Mouse (Mus musculus) stomach, adult 2 months (tissue): ENCODE measurements around the gene Olfr618. TPM values are rescaled to one million over a fixed set of nuclear protein-coding genes. Genes with fewer than 3 reads are reported as not detected.

Experiments
- polyA plus RNA-seq: library from polyadenylated mRNA; depleted of rRNA; stranded (reverse); fragments of >200 nt; gene quantifications from 2 replicates; pipeline ENCODE4 v1.2.3, GENCODE M21; 2012; rRNA removed

Olfr618 gene
- not detected in 2 replicates for polyA plus RNA-seq

GRCm38 (mm10) chr7:103589803-103590202 lies at the start of gene Olfr618:
Gene Olfr618, plus strand, starts transcription at chr7:103590103.

GRCm38 (mm10) chr7:103542617-103543016 lies 47.3 kb upstream of the Olfr618 start, which contains the start of gene Olfr612:
Gene Olfr612, minus strand, starts transcription at chr7:103542717.

GRCm38 (mm10) chr7:103547774-103548173 lies 42.1 kb upstream of the Olfr618 start, which contains the start of gene Olfr613:
Gene Olfr613, plus strand, starts transcription at chr7:103548074.

GRCm38 (mm10) chr7:103555779-103556178 lies 34.1 kb upstream of the Olfr618 start, which contains the start of gene Olfr615:
Gene Olfr615, plus strand, starts transcription at chr7:103556079.

GRCm38 (mm10) chr7:103569043-103569442 lies 20.9 kb upstream of the Olfr618 start, which contains the start of gene Olfr616:
Gene Olfr616, minus strand, starts transcription at chr7:103569143.

GRCm38 (mm10) chr7:103572761-103573160 lies 17.1 kb upstream of the Olfr618 start, which contains the start of gene Olfr617:
Gene Olfr617, plus strand, starts transcription at chr7:103573061.

GRCm38 (mm10) chr7:103600275-103600674 lies 10.4 kb downstream of the Olfr618 start, which contains the start of gene Olfr619:
Gene Olfr619, plus strand, starts transcription at chr7:103600575.

GRCm38 (mm10) chr7:103612434-103612833 lies 22.5 kb downstream of the Olfr618 start, which contains the start of gene Olfr620:
Gene Olfr620, minus strand, starts transcription at chr7:103612534.

GRCm38 (mm10) chr7:103642602-103643001 lies 52.7 kb downstream of the Olfr618 start, which contains the start of gene Olfr622:
Gene Olfr622, minus strand, starts transcription at chr7:103642702.

Other genes with a start within 250 kb of the Olfr618 start
- not detected in 2 replicates for gene Olfr600, start 240.4 kb upstream of the Olfr618 start, polyA plus RNA-seq
- gene Olfr601, start 227.4 kb upstream of the Olfr618 start, polyA plus RNA-seq: not detected in 2 replicates
- gene Olfr603, start 203.9 kb upstream of the Olfr618 start, polyA plus RNA-seq: not detected in 2 replicates
- not detected in 2 replicates for gene Usp17lc, start 175.0 kb upstream of the Olfr618 start, polyA plus RNA-seq
- gene Olfr605, start 144.7 kb upstream of the Olfr618 start, polyA plus RNA-seq: not detected in 2 replicates
- not detected in 2 replicates for gene Olfr606, start 141.1 kb upstream of the Olfr618 start, polyA plus RNA-seq
- gene Olfr607, start 126.0 kb upstream of the Olfr618 start, polyA plus RNA-seq: not detected in 2 replicates
- not detected in 2 replicates for gene Olfr608, start 120.2 kb upstream of the Olfr618 start, polyA plus RNA-seq
- not detected in 2 replicates for gene Olfr609, start 92.0 kb upstream of the Olfr618 start, polyA plus RNA-seq
- not detected in 2 replicates for gene Olfr610, start 78.0 kb upstream of the Olfr618 start, polyA plus RNA-seq
- gene Olfr611, start 69.3 kb upstream of the Olfr618 start, polyA plus RNA-seq: not detected in 2 replicates
- gene Olfr612, start 47.4 kb upstream of the Olfr618 start, polyA plus RNA-seq: not detected in 2 replicates
- not detected in 2 replicates for gene Olfr613, start 42.0 kb upstream of the Olfr618 start, polyA plus RNA-seq
- not detected in 2 replicates for gene Olfr615, start 34.0 kb upstream of the Olfr618 start, polyA plus RNA-seq
- gene Olfr616, start 21.0 kb upstream of the Olfr618 start, polyA plus RNA-seq: not detected in 2 replicates
- gene Olfr617, start 17.0 kb upstream of the Olfr618 start, polyA plus RNA-seq: not detected in 2 replicates
- gene Olfr619, start 10.5 kb downstream of the Olfr618 start, polyA plus RNA-seq: not detected in 2 replicates
- gene Olfr620, start 22.4 kb downstream of the Olfr618 start, polyA plus RNA-seq: not detected in 2 replicates
- not detected in 2 replicates for gene Olfr622, start 52.6 kb downstream of the Olfr618 start, polyA plus RNA-seq
- not detected in 2 replicates for gene Olfr623, start 73.6 kb downstream of the Olfr618 start, polyA plus RNA-seq
- not detected in 2 replicates for gene Olfr624, start 81.1 kb downstream of the Olfr618 start, polyA plus RNA-seq
- not detected in 2 replicates for gene Olfr625-ps1, start 92.6 kb downstream of the Olfr618 start, polyA plus RNA-seq
- gene Olfr243, start 124.6 kb downstream of the Olfr618 start, polyA plus RNA-seq: not detected in 2 replicates
- not detected in 2 replicates for gene Olfr628, start 140.3 kb downstream of the Olfr618 start, polyA plus RNA-seq
- not detected in 2 replicates for gene Olfr629, start 154.8 kb downstream of the Olfr618 start, polyA plus RNA-seq
- gene Olfr630, start 167.2 kb downstream of the Olfr618 start, polyA plus RNA-seq: not detected in 2 replicates
- not detected in 2 replicates for gene Olfr69, start 181.5 kb downstream of the Olfr618 start, polyA plus RNA-seq
- not detected in 2 replicates for gene Olfr68, start 189.6 kb downstream of the Olfr618 start, polyA plus RNA-seq
- gene Olfr67, start 201.7 kb downstream of the Olfr618 start, polyA plus RNA-seq: not detected in 2 replicates
- 4.5 and 10.0 TPM in 2 replicates for gene Hbb-bt, start 223.9 kb downstream of the Olfr618 start, polyA plus RNA-seq
- gene Hbb-bs, start 238.0 kb downstream of the Olfr618 start, polyA plus RNA-seq: 47.8 and 134 TPM in 2 replicates